Mouse (Mus musculus): ENCODE measurements around the gene Olfr412.
A peak's percentile ranks its signal among the peaks of the same experiment; 100 is the strongest.

Olfr412 gene

GRCm38 (mm10) chr11:74361769-74362168 lies at the start of gene Olfr412:
Gene Olfr412, plus strand, starts transcription at chr11:74362069.
- DNase-seq (ENCODE audit: low read depth in 1 of 2, low spot score in 2 of 2): no peak

- DNase-seq (ENCODE audit: low read depth in 1 of 2, low spot score in 2 of 2): no peak
These were observed 35.8 kb upstream of the Olfr412 start for GRCm38 (mm10) chr11:74326044-74326443.

GRCm38 (mm10) chr11:74328781-74329180 lies 33.1 kb upstream of the Olfr412 start:
- no peak for DNase-seq (ENCODE audit: low read depth in 1 of 2, low spot score in 2 of 2)

GRCm38 (mm10) chr11:74337931-74338330 lies 23.9 kb upstream of the Olfr412 start, which contains the start of gene Olfr410:
Gene Olfr410, minus strand, starts transcription at chr11:74338031.
- no peak for DNase-seq (ENCODE audit: low read depth in 1 of 2, low spot score in 2 of 2)

- no peak for DNase-seq (ENCODE audit: low read depth in 1 of 2, low spot score in 2 of 2)
These were observed 9.3 kb upstream of the Olfr412 start, which contains the start of gene Olfr411 for GRCm38 (mm10) chr11:74352550-74352949. Gene Olfr411, minus strand, starts transcription at chr11:74352650.

GRCm38 (mm10) chr11:74371393-74372100 lies 9.7 kb downstream of the Olfr412 start:
- DNase-seq (ENCODE audit: low read depth in 1 of 2, low spot score in 2 of 2): peak in 1 of 2 experiments; percentile 42

GRCm38 (mm10) chr11:74376847-74377246 lies 15.0 kb downstream of the Olfr412 start:
- DNase-seq (ENCODE audit: low read depth in 1 of 2, low spot score in 2 of 2): no peak

- DNase-seq (ENCODE audit: low read depth in 1 of 2, low spot score in 2 of 2): no peak
These were observed 17.5 kb downstream of the Olfr412 start for GRCm38 (mm10) chr11:74379166-74379873.

- DNase-seq (ENCODE audit: low read depth in 1 of 2, low spot score in 2 of 2): no peak
These were observed 23.8 kb downstream of the Olfr412 start for GRCm38 (mm10) chr11:74385674-74386073.

- DNase-seq (ENCODE audit: low read depth in 1 of 2, low spot score in 2 of 2): no peak
These were observed 25.3 kb downstream of the Olfr412 start for GRCm38 (mm10) chr11:74387203-74387602.

- no peak for DNase-seq (ENCODE audit: low read depth in 1 of 2, low spot score in 2 of 2)
These were observed 30.0 kb downstream of the Olfr412 start for GRCm38 (mm10) chr11:74391899-74392298.

GRCm38 (mm10) chr11:74392903-74393302 lies 31.0 kb downstream of the Olfr412 start:
- DNase-seq (ENCODE audit: low read depth in 1 of 2, low spot score in 2 of 2): no peak

- DNase-seq (ENCODE audit: low read depth in 1 of 2, low spot score in 2 of 2): no peak
These were observed 31.6 kb downstream of the Olfr412 start for GRCm38 (mm10) chr11:74393489-74393888.

- DNase-seq (ENCODE audit: low read depth in 1 of 2, low spot score in 2 of 2): no peak
These were observed 33.7 kb downstream of the Olfr412 start for GRCm38 (mm10) chr11:74395583-74395982.

- no peak for DNase-seq (ENCODE audit: low read depth in 1 of 2, low spot score in 2 of 2)
These were observed 40.3 kb downstream of the Olfr412 start for GRCm38 (mm10) chr11:74402126-74402525.

- no peak for DNase-seq (ENCODE audit: low read depth in 1 of 2, low spot score in 2 of 2)
These were observed 42.3 kb downstream of the Olfr412 start for GRCm38 (mm10) chr11:74404216-74404615.

- DNase-seq (ENCODE audit: low read depth in 1 of 2, low spot score in 2 of 2): no peak
These were observed 43.3 kb downstream of the Olfr412 start for GRCm38 (mm10) chr11:74405201-74405600.

- no peak for DNase-seq (ENCODE audit: low read depth in 1 of 2, low spot score in 2 of 2)
These were observed 46.9 kb downstream of the Olfr412 start for GRCm38 (mm10) chr11:74408587-74409446.

- no peak for DNase-seq (ENCODE audit: low read depth in 1 of 2, low spot score in 2 of 2)
These were observed 47.5 kb downstream of the Olfr412 start for GRCm38 (mm10) chr11:74409447-74409754.

GRCm38 (mm10) chr11:74409757-74410174 lies 47.9 kb downstream of the Olfr412 start:
- DNase-seq (ENCODE audit: low read depth in 1 of 2, low spot score in 2 of 2): no peak

- DNase-seq (ENCODE audit: low read depth in 1 of 2, low spot score in 2 of 2): no peak
These were observed 50.1 kb downstream of the Olfr412 start for GRCm38 (mm10) chr11:74411943-74412342.

GRCm38 (mm10) chr11:74412462-74412861 lies 50.6 kb downstream of the Olfr412 start:
- no peak for DNase-seq (ENCODE audit: low read depth in 1 of 2, low spot score in 2 of 2)

All from monocyte, adult 2 months (primary cell).